Mouse (Mus musculus) MEL (cell line): Measurements from ENCODE around the gene Thbs3. TPM values are rescaled to one million over a fixed set of nuclear protein-coding genes. Genes with fewer than 3 reads are reported as not detected.
A peak's percentile ranks its signal among the peaks of the same experiment; 100 is the strongest.

Experiments
- DNase-seq: peaks from one replicate; pipeline ENCODE4 v3.0.0; 2011; ENCODE audit warnings: low read depth, low spot score
- H3K27ac ChIP-seq: 2 replicates; pipeline ENCODE4 v1.5.1; 2012; ENCODE audit warnings: low read depth, mild to moderate bottlenecking, control low read depth, low read length, moderate library complexity; ENCODE audit not compliant: control insufficient read depth
- H3K27me3 ChIP-seq, 2 experiments: fragments of 150-350 bp in 1 of 2; sonication (generic) in 1 of 2; 2 replicates each; pipeline ENCODE4 v1.6.1; 2012; ENCODE audit warnings: low read length in 2 of 2, mild to moderate bottlenecking in 2 of 2, improper control_type of control experiment in 1 of 2, moderate library complexity in 1 of 2; ENCODE audit not compliant: insufficient read depth in 2 of 2, control insufficient read depth in 1 of 2
- H3K36me3 ChIP-seq, 2 experiments: 2 replicates each; pipeline ENCODE4 v1.6.1; 2012 to 2014; ENCODE audit warnings: low read length in 2 of 2, improper control_type of control experiment in 1 of 2, inconsistent platforms in 1 of 2, mild to moderate bottlenecking in 1 of 2; ENCODE audit not compliant: insufficient read depth in 2 of 2, control insufficient read depth in 1 of 2
- H3K4me1 ChIP-seq, 2 experiments: fragments of 150-350 bp in 1 of 2; sonication (generic) in 1 of 2; 2 replicates each; pipeline ENCODE4 v1.6.1; 2012; ENCODE audit warnings: low read length in 2 of 2, improper control_type of control experiment in 1 of 2, mild to moderate bottlenecking in 1 of 2; ENCODE audit not compliant: insufficient read depth in 2 of 2, control insufficient read depth in 1 of 2
- H3K4me3 ChIP-seq, 2 experiments: fragments of 150-350 bp in 1 of 2; sonication (generic) in 1 of 2; 2 replicates each; pipeline ENCODE4 v1.5.1; 2012; ENCODE audit warnings: low read depth in 2 of 2, low read length in 2 of 2, mild to moderate bottlenecking in 2 of 2, moderate library complexity in 2 of 2, control low read depth in 1 of 2, improper control_type of control experiment in 1 of 2; ENCODE audit not compliant: control insufficient read depth in 1 of 2, insufficient read depth in 1 of 2
- H3K79me2 ChIP-seq: 2 replicates; pipeline ENCODE4 v1.6.1; 2012; ENCODE audit warnings: mild to moderate bottlenecking, low read length, moderate library complexity; ENCODE audit not compliant: control insufficient read depth, poor library complexity, insufficient read depth
- H3K9ac ChIP-seq: 2 replicates; pipeline ENCODE4 v1.6.1; 2012; ENCODE audit warnings: low read depth, mild to moderate bottlenecking, control low read depth, low read length, moderate library complexity; ENCODE audit not compliant: control insufficient read depth, poor library complexity, severe bottlenecking
- H3K9me3 ChIP-seq: fragments of 150-350 bp; sonication (generic); replicated peaks from 2 replicates; pipeline ENCODE4 v1.6.1; 2012; ENCODE audit warnings: mild to moderate bottlenecking, low read length, improper control_type of control experiment, moderate library complexity; ENCODE audit not compliant: insufficient read depth
- E2F4 ChIP-seq: IDR thresholded peaks from 2 replicates; pipeline ENCODE4 v1.6.1; 2011; ENCODE audit warnings: low read depth, low read length, improper control_type of control experiment, borderline replicate concordance
- ELF1 ChIP-seq: IDR thresholded peaks from 2 replicates; pipeline ENCODE4 v1.6.1; 2014; ENCODE audit warnings: low read depth, mild to moderate bottlenecking, inconsistent platforms, low read length, improper control_type of control experiment, moderate library complexity
- EP300 ChIP-seq, 2 experiments: IDR thresholded peaks; 2 replicates each; pipeline ENCODE4 v1.6.1; 2011; ENCODE audit warnings: improper control_type of control experiment in 2 of 2, low read length in 2 of 2, low read depth in 1 of 2, mild to moderate bottlenecking in 1 of 2
- ETS1 ChIP-seq: IDR thresholded peaks from 2 replicates; pipeline ENCODE4 v1.6.1; 2012; ENCODE audit warnings: low read depth, mild to moderate bottlenecking, inconsistent platforms, low read length, improper control_type of control experiment, moderate library complexity
- GATA1 ChIP-seq: IDR thresholded peaks from 2 replicates; pipeline ENCODE4 v1.6.1; 2011; ENCODE audit warnings: low read depth, low read length, improper control_type of control experiment
- MEF2A ChIP-seq: IDR thresholded peaks from 2 replicates; pipeline ENCODE4 v1.6.1; 2014; ENCODE audit warnings: low read depth, mild to moderate bottlenecking, inconsistent platforms, low read length, improper control_type of control experiment; ENCODE audit not compliant: poor library complexity, insufficient replicate concordance, severe bottlenecking; ENCODE audit errors: extremely low read depth
- MYB ChIP-seq: IDR thresholded peaks from 2 replicates; pipeline ENCODE4 v1.6.1; 2011; ENCODE audit warnings: mild to moderate bottlenecking, low read depth, low read length, improper control_type of control experiment
- NELFE ChIP-seq: IDR thresholded peaks from 2 replicates; pipeline ENCODE4 v1.6.1; 2011; ENCODE audit warnings: low read depth, low read length, improper control_type of control experiment
- NRF1 ChIP-seq: IDR thresholded peaks from 2 replicates; pipeline ENCODE4 v1.6.1; 2014; ENCODE audit warnings: low read depth, mild to moderate bottlenecking, inconsistent platforms, low read length, improper control_type of control experiment, moderate library complexity; ENCODE audit not compliant: poor library complexity, insufficient read depth, severe bottlenecking
- POLR2AphosphoS2 ChIP-seq: IDR thresholded peaks from 2 replicates; pipeline ENCODE4 v1.6.1; 2011; ENCODE audit warnings: low read length, improper control_type of control experiment
- POLR2AphosphoS5 ChIP-seq: IDR thresholded peaks from 2 replicates; pipeline ENCODE4 v1.6.1; 2012; ENCODE audit warnings: low read depth, borderline replicate concordance, mild to moderate bottlenecking, inconsistent platforms, low read length, moderate library complexity, mixed read lengths
- RCOR1 ChIP-seq: IDR thresholded peaks from 2 replicates; pipeline ENCODE4 v1.6.1; 2012; ENCODE audit warnings: low read depth, mild to moderate bottlenecking, inconsistent platforms, low read length, improper control_type of control experiment
- SIN3A ChIP-seq: IDR thresholded peaks from 2 replicates; pipeline ENCODE4 v1.6.1; 2012; ENCODE audit warnings: low read length, improper control_type of control experiment, inconsistent platforms
- SMC3 ChIP-seq: IDR thresholded peaks from 2 replicates; pipeline ENCODE4 v1.6.1; 2011; ENCODE audit warnings: low read depth, low read length, improper control_type of control experiment
- TAL1 ChIP-seq: IDR thresholded peaks from 2 replicates; pipeline ENCODE4 v1.6.1; 2012; ENCODE audit warnings: mild to moderate bottlenecking, inconsistent platforms, low read length, moderate library complexity, mixed read lengths
- TBP ChIP-seq: IDR thresholded peaks from 2 replicates; pipeline ENCODE4 v1.8.0; 2011; ENCODE audit warnings: low read depth, low read length, improper control_type of control experiment
- TCF12 ChIP-seq: IDR thresholded peaks from 2 replicates; pipeline ENCODE4 v1.6.1; 2014; ENCODE audit warnings: low read depth, mild to moderate bottlenecking, inconsistent platforms, low read length, improper control_type of control experiment, moderate library complexity
- UBTF ChIP-seq: IDR thresholded peaks from 2 replicates; pipeline ENCODE4 v1.6.1; 2012; ENCODE audit warnings: low read depth, mild to moderate bottlenecking, inconsistent platforms, low read length, improper control_type of control experiment, moderate library complexity, borderline replicate concordance; ENCODE audit not compliant: insufficient read depth
- USF1 ChIP-seq: IDR thresholded peaks from 2 replicates; pipeline ENCODE4 v1.6.1; 2014; ENCODE audit warnings: low read depth, mild to moderate bottlenecking, inconsistent platforms, low read length, improper control_type of control experiment, moderate library complexity
- USF2 ChIP-seq, 2 experiments: IDR thresholded peaks; 2 replicates each; pipeline ENCODE4 v1.6.1; 2011 to 2012; ENCODE audit warnings: improper control_type of control experiment in 2 of 2, low read length in 2 of 2, borderline replicate concordance in 1 of 2, inconsistent platforms in 1 of 2, low read depth in 1 of 2, mild to moderate bottlenecking in 1 of 2; ENCODE audit not compliant: insufficient read depth in 1 of 2
- ZC3H11A ChIP-seq: IDR thresholded peaks from 2 replicates; pipeline ENCODE4 v1.6.1; 2012; ENCODE audit warnings: low read depth, mild to moderate bottlenecking, inconsistent platforms, low read length, improper control_type of control experiment
- ZMIZ1 ChIP-seq: IDR thresholded peaks from 2 replicates; pipeline ENCODE4 v1.6.1; 2012; ENCODE audit warnings: low read depth, mild to moderate bottlenecking, inconsistent platforms, low read length, improper control_type of control experiment, moderate library complexity
- ZNF384 ChIP-seq: IDR thresholded peaks from 2 replicates; pipeline ENCODE4 v1.6.1; 2012; ENCODE audit warnings: low read depth, mild to moderate bottlenecking, inconsistent platforms, low read length, improper control_type of control experiment
- polyA plus RNA-seq, 2 experiments: library from polyadenylated mRNA; stranded (reverse) in 1 of 2; unstranded in 1 of 2; fragments of >175 nt in 1 of 2; fragments of >200 nt in 1 of 2; gene quantifications; 2 replicates each; pipeline versions ENCODE4 v1.2.1 to v1.2.4; 2012; ENCODE audit warnings: low replicate concordance in 2 of 2, low read depth in 1 of 2; ENCODE audit not compliant: insufficient read length in 2 of 2, insufficient read depth in 1 of 2, missing spikeins in 1 of 2
- total RNA-seq: library from RNA; depleted of rRNA; stranded (reverse); fragments of 300-350 nt; gene quantifications from 2 replicates; pipeline ENCODE4 v1.2.3, GENCODE M21; 2012

The Thbs3 gene
- total and polyA plus RNA-seq, 3 experiments = 1.8 to 4.9 TPM; not detected in 1

DNA sequence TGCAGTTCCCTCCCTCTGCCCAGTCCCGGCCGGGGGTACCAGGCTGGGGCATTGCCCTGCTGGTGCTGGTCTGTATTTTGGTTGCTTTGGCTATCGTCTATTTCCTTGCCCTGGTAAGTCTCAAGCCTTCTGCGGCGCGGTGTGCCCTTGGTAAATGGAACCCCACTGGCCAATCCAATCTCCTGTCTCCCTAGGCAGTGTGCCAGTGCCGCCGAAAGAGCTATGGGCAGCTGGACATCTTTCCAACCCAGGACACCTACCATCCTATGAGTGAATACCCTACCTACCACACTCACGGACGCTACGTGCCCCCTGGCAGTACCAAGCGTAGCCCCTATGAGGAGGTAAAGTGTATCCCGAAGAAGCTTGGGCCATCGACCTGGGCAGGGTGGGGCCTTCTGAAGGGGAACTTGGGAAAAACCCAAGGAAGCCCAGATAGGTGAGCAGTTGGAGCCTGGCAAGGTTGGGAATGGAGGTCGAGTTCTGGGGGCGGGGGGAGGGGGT is 16.8 kb downstream of the Thbs3 start:
- no peak for DNase-seq
- no peak overlapping the region for H3K27ac ChIP-seq
- H3K79me2 ChIP-seq = no peaks in the 10 kb centered on the region
- H3K36me3 ChIP-seq = peaks cover 0 to 14% of the 10 kb centered on the region in 2 experiments; a peak in 2 of 4 replicates
- H3K4me3 ChIP-seq = no peak overlapping the region
- no peaks in the 10 kb centered on the region for H3K9me3 ChIP-seq
- no peak overlapping the region for H3K9ac ChIP-seq
- TF ChIP-seq ZC3H11A = no peak
- no peak for TF ChIP-seq TBP
- H3K4me1 ChIP-seq = peaks cover 7 to 26% of the 10 kb centered on the region in 2 experiments
- no peaks in the 10 kb centered on the region for H3K27me3 ChIP-seq

DNA sequence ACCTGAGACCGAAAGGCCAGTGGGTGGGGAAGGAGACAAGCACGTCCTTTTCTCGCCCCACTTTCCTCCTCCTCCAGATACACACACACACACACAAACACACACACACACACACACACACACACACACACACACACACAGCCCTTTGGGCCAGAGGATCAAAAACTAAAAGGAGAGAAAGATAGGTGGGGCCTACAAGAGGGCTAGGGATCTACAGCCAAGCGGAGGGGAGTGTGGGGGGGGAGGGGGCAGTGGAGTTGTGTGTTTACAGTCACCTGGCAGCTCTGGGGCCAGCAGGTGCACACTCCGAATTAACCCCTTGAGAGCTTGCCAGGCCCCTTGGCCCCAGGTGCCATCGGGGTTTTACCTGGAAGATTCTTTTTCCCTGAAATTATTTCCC is 17.6 kb downstream of the Thbs3 start:
- Histone ChIP-seq H3K36me3 (peaks cover 0 to 14% of the 10 kb centered on the region in 2 experiments; a peak in 2 of 4 replicates), H3K79me2 (no peaks in the 10 kb centered on the region), H3K27me3 (no peaks in the 10 kb centered on the region), H3K9me3 (no peaks in the 10 kb centered on the region), H3K4me1 (peaks cover 7 to 20% of the 10 kb centered on the region in 2 experiments), H3K27ac (no peak overlapping the region), H3K4me3 (no peak overlapping the region), H3K9ac (no peak overlapping the region)
- DNase-seq = no peak
- TF ChIP-seq TCF12 (no peak), E2F4 (no peak), GATA1 (no peak), NELFE (no peak), POLR2AphosphoS5 (no peak)

DNA sequence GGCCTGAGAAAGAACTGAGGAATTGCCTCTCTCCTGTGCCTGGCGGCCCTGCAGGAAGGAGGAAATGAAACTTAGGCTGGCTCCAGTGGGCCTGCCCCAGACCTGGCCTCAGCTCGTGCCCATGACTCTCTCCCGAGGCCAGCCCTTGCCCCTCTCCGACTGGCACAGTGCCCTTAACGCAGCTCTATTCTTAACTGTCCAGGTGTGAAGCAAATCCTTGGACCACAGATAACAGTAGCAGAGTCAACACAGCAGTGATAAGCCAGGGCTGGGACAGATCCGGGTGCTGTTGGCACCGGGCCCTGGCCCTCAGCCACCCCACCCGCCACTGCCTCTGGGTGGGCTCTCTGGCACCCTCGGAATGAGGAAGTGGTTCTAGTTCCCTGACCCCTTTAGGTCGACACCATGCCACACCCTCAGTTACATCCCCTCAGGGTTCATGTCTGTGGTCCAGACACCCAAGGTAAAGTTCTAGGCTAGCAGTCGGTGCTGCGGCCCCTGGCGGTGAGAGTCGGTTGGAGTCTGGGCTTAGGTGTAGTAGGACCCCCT is 18.7 kb downstream of the Thbs3 start:
- Histone ChIP-seq H3K9ac (no peak overlapping the region), H3K9me3 (no peaks in the 10 kb centered on the region), H3K4me3 (no peak overlapping the region), H3K27me3 (no peaks in the 10 kb centered on the region), H3K79me2 (no peaks in the 10 kb centered on the region), H3K27ac (no peak overlapping the region), H3K36me3 (peaks cover 0 to 13% of the 10 kb centered on the region in 2 experiments; a peak in 2 of 4 replicates), H3K4me1 (peaks cover 5 to 18% of the 10 kb centered on the region in 2 experiments)
- DNase-seq = peak; percentile 76
- TF ChIP-seq ZMIZ1 (no peak), EP300 (IDR thresholded peaks at IDR 0.05; ENCODE audit: low read depth in 1 of 2, low read length in 2 of 2) (peak; percentile 92), GATA1 (peak; percentile 91), POLR2AphosphoS2 (peak; percentile 74), MYB (peak; percentile 58), ZNF384 (no peak), SMC3 (no peak; the same call in 1 of the 2 replicates), NRF1 (no peak), USF2 (IDR thresholded peaks at IDR 0.05; ENCODE audit: borderline replicate concordance in 1 of 2, insufficient read depth in 1 of 2, low read depth in 1 of 2, low read length in 2 of 2) (no peak), RCOR1 (peak; percentile 97), ETS1 (peak; percentile 94), POLR2AphosphoS5 (no peak), SIN3A (peak; percentile 78), E2F4 (no peak), ELF1 (peak; percentile 48; the same call in 1 of the 2 replicates), USF1 (no peak), TAL1 (peak; percentile 63), NELFE (no peak), UBTF (no peak), MEF2A (peak; percentile 83; the same call in 1 of the 2 replicates)
